Mouse (Mus musculus) kidney, adult 8-10 months (tissue): Measurements from ENCODE around the gene Proz.
"Not testable (repeated sequence)": the region's sequence is repeated elsewhere in the genome, so short reads cannot be mapped to it uniquely, and the experiment has no call there.

ENCODE experiments used
- DNase-seq, 2 experiments: peaks; one replicate each; pipeline ENCODE4 v3.0.0; 2022

The Proz gene

DNA sequence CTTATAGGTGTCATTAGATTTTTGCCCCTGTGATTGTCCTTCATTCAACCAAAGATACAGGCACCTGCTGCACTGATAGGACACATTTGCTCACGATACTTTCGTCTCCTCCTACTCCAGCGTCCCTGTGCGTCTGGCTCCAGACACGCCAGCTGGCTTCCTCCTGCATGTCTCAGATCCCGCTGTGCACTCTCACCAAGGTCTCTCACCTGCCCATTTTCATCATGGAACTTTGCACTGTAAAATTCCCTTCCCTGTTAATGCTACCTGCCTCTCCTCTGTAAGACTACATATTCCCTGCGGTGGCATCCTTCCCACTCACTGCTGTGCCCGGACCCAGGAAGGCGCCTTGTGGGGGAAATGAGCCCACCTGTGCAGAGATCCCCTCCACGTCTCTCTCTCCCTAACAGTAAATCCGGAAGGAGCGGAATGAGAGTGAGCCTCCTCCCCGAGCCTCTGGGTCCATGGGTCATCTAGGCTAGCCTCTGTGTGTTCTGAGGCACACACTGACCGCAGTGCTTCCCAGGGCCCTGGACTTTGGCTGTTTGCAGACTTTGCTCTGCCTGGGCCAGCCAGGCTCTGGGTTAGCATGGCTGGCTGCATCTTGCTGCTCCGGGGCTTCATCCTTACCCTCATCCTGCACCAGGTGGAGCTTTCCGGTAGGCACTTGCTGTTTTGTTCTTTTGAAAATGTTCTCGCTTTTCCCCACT, at the start of gene Proz:
Gene Proz, plus strand, starts transcription at position 474 of the 710 bp plus-strand sequence.
- DNase-seq: peak; percentile 80 to 83

GRCm38 (mm10) chr8:13019560-13019959, 41.2 kb upstream of the Proz start:
- DNase-seq: no peak

DNA sequence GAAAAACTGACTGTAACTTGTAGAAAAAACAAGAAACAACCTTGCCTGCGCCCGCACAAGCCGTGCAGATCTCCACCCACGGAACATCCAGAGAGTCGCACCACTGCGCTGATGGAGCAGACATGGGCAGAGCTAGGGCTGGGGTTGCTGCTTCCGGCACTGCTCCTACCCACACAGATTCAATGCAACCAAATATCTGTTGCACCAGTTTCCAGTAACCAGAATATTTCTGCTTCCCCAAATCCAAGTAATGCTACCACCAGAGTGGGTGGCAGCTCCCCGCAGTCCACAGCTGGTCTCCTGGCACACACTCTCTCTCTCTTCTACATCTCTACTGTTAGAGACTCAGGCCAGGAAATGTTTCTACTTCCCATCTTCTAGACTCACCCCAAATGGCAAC, 38.9 kb upstream of the Proz start:
- no peak for DNase-seq

DNA sequence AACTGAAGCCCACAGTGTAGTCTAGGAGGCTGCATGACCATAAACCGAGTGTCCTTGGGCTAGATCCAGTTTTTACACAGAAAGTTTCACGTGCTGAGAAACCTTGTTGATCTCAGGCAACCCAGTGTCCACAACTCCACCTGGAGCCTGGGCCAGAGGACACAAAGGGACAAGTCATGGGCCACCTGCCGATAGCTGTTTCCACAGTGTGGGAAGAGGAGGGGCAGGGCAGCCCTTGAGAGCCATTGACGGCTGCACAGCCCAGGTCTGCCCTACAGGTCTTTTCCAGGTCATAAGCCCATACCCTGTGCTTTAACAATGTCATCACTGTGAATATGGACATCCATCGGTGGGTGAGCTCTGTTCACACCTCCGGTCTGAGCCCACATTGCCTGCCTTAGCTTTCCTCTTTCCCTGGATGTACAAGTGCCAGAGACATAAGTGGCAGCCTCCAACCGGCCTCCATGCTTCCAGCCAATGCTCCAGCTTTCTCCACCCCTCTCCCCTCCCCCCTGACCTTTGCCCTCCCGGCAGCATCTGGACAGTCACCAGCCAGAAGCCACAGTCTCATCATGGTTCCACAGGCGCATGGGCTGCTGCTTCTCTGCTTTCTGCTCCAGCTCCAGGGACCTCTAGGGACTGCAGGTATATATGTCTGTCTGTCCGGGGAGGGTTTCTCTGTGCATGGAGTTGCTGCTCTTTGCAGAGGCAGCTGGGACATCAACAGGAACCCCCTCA, 35.1 kb upstream of the Proz start, which contains the start of gene F7:
Gene F7, plus strand, starts transcription at position 548 of the 738 bp plus-strand sequence.
- peak; percentile 12 to 21 for DNase-seq

- DNase-seq: no peak
Measured at GRCm38 (mm10) chr8:13027615-13028014, 33.1 kb upstream of the Proz start.

GRCm38 (mm10) chr8:13028482-13028881, 32.2 kb upstream of the Proz start:
- no peak for DNase-seq

DNA sequence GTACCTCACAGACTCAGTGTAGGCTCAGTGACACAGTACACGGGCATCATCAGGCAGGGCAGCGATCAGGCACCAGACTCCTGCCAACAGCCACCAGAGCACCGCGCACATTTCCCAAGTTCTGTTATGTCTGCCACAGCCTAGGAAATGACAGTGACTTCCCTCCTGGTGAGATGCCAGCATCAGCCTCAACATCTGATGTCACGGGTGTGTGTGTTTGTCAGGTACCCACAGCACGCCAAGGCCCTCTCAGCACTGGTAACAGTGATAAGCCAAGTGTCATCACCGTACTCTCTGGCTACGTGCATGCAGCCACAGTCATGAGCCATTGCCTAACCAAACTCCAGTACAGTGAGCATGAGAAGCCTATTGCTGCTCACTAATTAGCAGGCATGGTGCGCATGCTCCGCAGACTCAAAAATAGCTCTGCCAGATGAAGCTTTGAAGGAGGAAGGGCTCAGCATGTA, 24.3 kb upstream of the Proz start:
- no peak for DNase-seq

- DNase-seq: no peak
Measured at GRCm38 (mm10) chr8:13037015-13037414, 23.7 kb upstream of the Proz start, which contains the start of gene F10. Gene F10, plus strand, starts transcription at chr8:13037308.

GRCm38 (mm10) chr8:13037569-13037968, 23.1 kb upstream of the Proz start:
- peak in 1 of 2 experiments; percentile 13 for DNase-seq

GRCm38 (mm10) chr8:13039054-13039453, 21.7 kb upstream of the Proz start:
- DNase-seq: no peak

GRCm38 (mm10) chr8:13041459-13041858, 19.3 kb upstream of the Proz start:
- no peak for DNase-seq

- DNase-seq: no peak
Measured at GRCm38 (mm10) chr8:13047652-13048051, 13.1 kb upstream of the Proz start.

DNA sequence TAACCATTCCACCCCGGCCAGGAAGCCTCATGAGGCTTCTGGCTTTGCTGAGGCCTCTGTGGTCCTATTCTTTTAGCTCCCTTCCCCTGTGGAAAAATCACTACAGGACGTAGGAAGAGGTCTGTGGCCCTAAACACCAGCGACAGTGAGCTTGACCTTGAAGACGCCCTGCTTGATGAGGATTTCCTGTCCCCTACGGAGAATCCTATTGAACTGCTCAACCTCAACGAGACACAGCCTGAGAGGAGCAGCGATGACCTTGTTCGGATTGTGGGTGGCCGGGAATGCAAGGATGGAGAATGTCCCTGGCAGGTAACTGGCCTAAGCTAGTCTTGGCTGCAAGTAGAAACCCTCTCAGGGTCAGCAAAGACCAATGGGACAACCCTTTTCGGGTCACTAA, 10.2 kb upstream of the Proz start:
- no peak for DNase-seq

- peak; percentile 31 to 43 for DNase-seq
Measured at GRCm38 (mm10) chr8:13057351-13057750, 3.4 kb upstream of the Proz start.

- DNase-seq: no peak
Measured at GRCm38 (mm10) chr8:13063112-13063511, 2.4 kb downstream of the Proz start.

DNA sequence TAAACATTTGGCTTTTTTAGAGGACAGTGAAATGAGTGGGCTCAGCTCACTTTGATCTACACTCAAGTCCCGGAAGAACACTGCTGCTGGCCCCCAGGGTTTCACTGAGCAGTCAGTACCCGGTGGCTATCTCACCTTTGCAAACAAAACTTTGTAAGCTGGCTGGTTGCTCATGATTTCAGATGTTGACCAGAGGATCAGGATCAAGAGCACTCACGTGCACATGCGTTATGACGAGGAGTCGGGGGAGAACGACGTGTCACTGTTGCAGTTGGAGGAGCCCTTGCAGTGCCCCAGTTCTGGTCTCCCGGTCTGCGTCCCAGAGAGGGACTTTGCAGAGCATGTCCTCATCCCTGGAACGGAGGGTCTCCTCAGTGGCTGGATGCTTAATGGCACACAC, 12.5 kb downstream of the Proz start:
- no peak for DNase-seq

DNA sequence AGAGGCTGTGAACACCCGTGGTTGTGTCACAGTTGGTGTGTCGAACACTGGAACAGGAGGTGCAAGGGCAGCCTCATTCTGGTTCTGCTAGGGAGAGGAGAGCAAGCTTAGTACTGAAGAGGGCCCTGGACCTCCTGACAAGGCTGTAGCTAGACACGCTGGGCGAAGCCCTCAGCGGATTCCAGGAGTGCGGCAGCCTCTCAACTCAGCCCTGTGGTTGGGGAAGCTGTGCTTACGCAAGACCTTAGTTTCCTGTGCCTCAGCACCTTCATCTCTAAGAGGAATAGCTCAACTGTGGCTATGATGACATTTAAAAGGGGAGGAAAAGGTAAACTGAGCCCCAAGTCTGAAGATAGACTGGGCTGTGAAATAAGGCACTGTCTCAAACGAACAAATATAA, 14.3 kb downstream of the Proz start:
- no peak for DNase-seq

GRCm38 (mm10) chr8:13075579-13075978, 14.9 kb downstream of the Proz start:
- not testable (repeated sequence) for DNase-seq

DNA sequence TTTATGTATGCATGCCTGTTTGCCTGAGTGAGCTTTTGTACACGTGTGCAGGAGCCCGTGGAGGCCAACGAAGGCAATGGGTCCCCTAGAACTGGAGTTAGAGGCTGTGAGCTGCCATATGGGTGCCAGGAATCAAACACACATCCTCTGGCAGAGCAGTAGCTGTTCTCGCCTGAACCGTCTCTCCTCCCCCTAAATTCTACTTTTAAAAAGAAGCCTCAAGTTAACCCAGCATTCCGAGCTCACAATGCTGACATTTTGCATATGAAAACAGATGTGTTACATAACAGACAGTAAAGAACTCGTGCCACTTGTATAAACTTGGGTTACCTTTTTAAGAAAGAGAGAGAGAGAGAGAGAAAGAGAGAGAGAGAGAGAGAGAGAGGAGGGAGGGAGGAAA, 16.8 kb downstream of the Proz start:
- DNase-seq: no peak

DNA sequence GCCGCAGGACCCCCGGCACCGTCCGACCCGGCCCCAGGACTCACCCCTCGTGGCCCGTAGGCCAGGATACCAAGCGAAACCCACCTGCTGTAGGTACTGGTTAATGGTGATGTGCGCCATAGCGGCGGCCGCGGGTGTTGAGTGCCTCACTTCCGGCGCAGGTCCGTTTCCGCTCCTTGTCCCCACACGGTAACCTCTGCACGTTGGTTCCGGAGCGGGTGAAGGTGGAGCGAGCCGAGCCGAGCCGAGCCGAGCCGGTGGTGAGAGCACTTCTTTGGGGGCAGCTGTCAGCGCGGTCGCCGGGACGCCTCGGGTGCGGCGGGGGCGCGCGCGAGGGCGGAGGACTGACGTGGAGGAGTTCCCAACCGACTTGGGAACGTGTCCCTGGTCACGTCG, 44.0 kb downstream of the Proz start:
- peak; percentile 85 to 90 for DNase-seq

- peak; percentile 96 for DNase-seq
Measured at GRCm38 (mm10) chr8:13105087-13105881, 44.6 kb downstream of the Proz start, which contains the start of the genes Pcid2 and Cul4a. Gene Pcid2, minus strand, starts transcription at chr8:13105459. Gene Cul4a, plus strand, starts transcription at chr8:13105621.

- DNase-seq: peak; percentile 43 to 56
Measured at GRCm38 (mm10) chr8:13105908-13106551, 45.3 kb downstream of the Proz start.
